Mouse (Mus musculus) adrenal gland, postnatal 4 days (tissue): ENCODE results near the gene Upf2. TPM values are rescaled to one million over a fixed set of nuclear protein-coding genes. Genes with fewer than 3 reads are reported as not detected.

Source experiments
- total RNA-seq, 2 experiments: library from RNA; stranded (reverse); gene quantifications; 2 replicates each; pipeline ENCODE4 v1.2.3; 2021

Upf2 gene
- total RNA-seq, 2 experiments from 2014 or later, result 26.4 to 26.5 TPM

Other genes starting within 250 kb of the Upf2 start
- 10 to 100 TPM; 10.7 to 11.3 TPM for gene Camk1d, start 237.0 kb upstream of the Upf2 start, total RNA-seq
- gene Nudt5, start 106.5 kb upstream of the Upf2 start, total RNA-seq, result 10 to 100 TPM; 35.9 to 40.3 TPM
- gene Cdc123, start 106.3 kb upstream of the Upf2 start, total RNA-seq, result 100 to 1,000 TPM; 139 to 156 TPM
- gene Gm13199, start 88.5 kb upstream of the Upf2 start, total RNA-seq, result 1 to 10 TPM in 1 of 2 experiments, under 1 TPM in 1; 0.96 to 2.2 TPM
- gene Sec61a2, start 56.0 kb upstream of the Upf2 start, total RNA-seq, result 10 to 100 TPM; 72.0 to 75.8 TPM
- gene Dhtkd1, start 8.7 kb upstream of the Upf2 start, total RNA-seq, result 10 to 100 TPM in 1 of 2 experiments, 1 to 10 TPM in 1; 9.2 to 11.3 TPM
- 10 to 100 TPM; 11.2 to 11.5 TPM for gene Proser2, start 178.7 kb downstream of the Upf2 start, total RNA-seq